Mouse (Mus musculus): ENCODE measurements around the gene Ifnz. TPM values are rescaled to one million over a fixed set of nuclear protein-coding genes. Genes with fewer than 3 reads are reported as not detected.
"Not testable (repeated sequence)": the region's sequence is repeated elsewhere in the genome, so short reads cannot be mapped to it uniquely, and the experiment has no call there.

Gene Ifnz
- polyA plus RNA-seq, 1 experiment from 2014 or later: not detected

GRCm38 (mm10) chr4:88760431-88760830, 21.5 kb upstream of the Ifnz start:
- not testable (repeated sequence) for H3K27ac ChIP-seq; H3K9me3 ChIP-seq (replicated peaks); H3K4me1 ChIP-seq; ATAC-seq (ENCODE audit: low FRiP score); H3K27me3 ChIP-seq; H3K36me3 ChIP-seq; H3K9ac ChIP-seq
- Histone ChIP-seq H3K4me2 (replicated peaks) (peak overlapping the region; percentile 52), H3K4me3 (peak overlapping the region; percentile 32)
- under 1% methylated on average over 23 of the region's 28 CpGs for WGBS

GRCm38 (mm10) chr4:88761776-88762175, 20.2 kb upstream of the Ifnz start:
- not testable (repeated sequence) for H3K4me1 ChIP-seq; H3K9me3 ChIP-seq (replicated peaks); H3K4me2 ChIP-seq (replicated peaks); H3K9ac ChIP-seq; H3K27me3 ChIP-seq; H3K4me3 ChIP-seq; H3K27ac ChIP-seq; ATAC-seq (ENCODE audit: low FRiP score); H3K36me3 ChIP-seq
- 63% methylated on average over 6 of the region's 8 CpGs for WGBS

- H3K4me1 ChIP-seq; H3K27me3 ChIP-seq; ATAC-seq (ENCODE audit: low FRiP score); H3K4me2 ChIP-seq (replicated peaks); H3K27ac ChIP-seq; H3K9ac ChIP-seq; H3K4me3 ChIP-seq; H3K9me3 ChIP-seq (replicated peaks); H3K36me3 ChIP-seq: not testable (repeated sequence)
- WGBS: 54% methylated on average over 9 of the region's 9 CpGs
Measured at GRCm38 (mm10) chr4:88762341-88762740, 19.6 kb upstream of the Ifnz start.

GRCm38 (mm10) chr4:88763384-88764018, 18.4 kb upstream of the Ifnz start:
- 3% methylated on average over 32 of the region's 42 CpGs for WGBS
- not testable (repeated sequence) for ATAC-seq (ENCODE audit: low FRiP score)

GRCm38 (mm10) chr4:88773534-88773933, 8.4 kb upstream of the Ifnz start, which contains the start of gene Gm13290:
TSS of gene Gm13290 (plus strand) at chr4:88773834.
- not testable (repeated sequence) for ATAC-seq (ENCODE audit: low FRiP score); H3K4me2 ChIP-seq (replicated peaks); H3K27ac ChIP-seq; H3K36me3 ChIP-seq; H3K4me1 ChIP-seq; H3K9ac ChIP-seq; H3K27me3 ChIP-seq; H3K4me3 ChIP-seq; H3K9me3 ChIP-seq (replicated peaks)
- no CpG with 5 or more reads among the region's 32 CpGs for WGBS

More at GRCm38 (mm10) chr4:88763384-88764018, 18.4 kb upstream of the Ifnz start:
- not testable (repeated sequence) for H3K36me3 ChIP-seq; H3K4me1 ChIP-seq; H3K27ac ChIP-seq; H3K9me3 ChIP-seq (replicated peaks); H3K27me3 ChIP-seq; H3K9ac ChIP-seq
- Histone ChIP-seq H3K4me2 (replicated peaks) (peak overlapping the region; percentile 56), H3K4me3 (peak overlapping the region; percentile 30)

- H3K4me1 ChIP-seq; H3K4me3 ChIP-seq; H3K27me3 ChIP-seq; H3K4me2 ChIP-seq (replicated peaks); H3K9ac ChIP-seq; H3K9me3 ChIP-seq (replicated peaks); ATAC-seq (ENCODE audit: low FRiP score); H3K36me3 ChIP-seq; H3K27ac ChIP-seq: not testable (repeated sequence)
- WGBS: no CpG with 5 or more reads among the region's 29 CpGs
Measured at GRCm38 (mm10) chr4:88776622-88777021, 5.3 kb upstream of the Ifnz start, which contains the start of gene Gm13289. TSS of gene Gm13289 (plus strand) at chr4:88776922.

- not testable (repeated sequence) for H3K9me3 ChIP-seq (replicated peaks); H3K4me1 ChIP-seq; H3K27ac ChIP-seq; ATAC-seq (ENCODE audit: low FRiP score); H3K27me3 ChIP-seq; H3K4me2 ChIP-seq (replicated peaks); H3K36me3 ChIP-seq; H3K4me3 ChIP-seq; H3K9ac ChIP-seq
- WGBS: no CpG with 5 or more reads among the region's 29 CpGs
Measured at GRCm38 (mm10) chr4:88779550-88779949, 2.4 kb upstream of the Ifnz start, which contains the start of gene Gm13272. TSS of gene Gm13272 (plus strand) at chr4:88779850.

GRCm38 (mm10) chr4:88780320-88780719, 1.6 kb upstream of the Ifnz start:
- H3K27me3 ChIP-seq; H3K9me3 ChIP-seq (replicated peaks); H3K4me3 ChIP-seq; ATAC-seq (ENCODE audit: low FRiP score); H3K27ac ChIP-seq; H3K4me2 ChIP-seq (replicated peaks); H3K9ac ChIP-seq; H3K4me1 ChIP-seq; H3K36me3 ChIP-seq: not testable (repeated sequence)
- 57% methylated on average over 14 of the region's 18 CpGs for WGBS

GRCm38 (mm10) chr4:88782335-88782734, 404 bp downstream of the Ifnz start:
- H3K4me2 ChIP-seq (replicated peaks): peak overlapping the region; percentile 41
- not testable (repeated sequence) for H3K4me1 ChIP-seq; H3K27me3 ChIP-seq; H3K9ac ChIP-seq; H3K4me3 ChIP-seq; ATAC-seq (ENCODE audit: low FRiP score); H3K27ac ChIP-seq; H3K36me3 ChIP-seq; H3K9me3 ChIP-seq (replicated peaks)
- 0% methylated on average over 1 of the region's 31 CpGs for WGBS

GRCm38 (mm10) chr4:88785409-88785808, 3.5 kb downstream of the Ifnz start, which contains the start of gene Gm13276:
TSS of gene Gm13276 (plus strand) at chr4:88785709.
- H3K9me3 ChIP-seq (replicated peaks); H3K4me3 ChIP-seq; H3K27ac ChIP-seq; H3K4me1 ChIP-seq; H3K9ac ChIP-seq; H3K36me3 ChIP-seq; H3K4me2 ChIP-seq (replicated peaks); ATAC-seq (ENCODE audit: low FRiP score); H3K27me3 ChIP-seq: not testable (repeated sequence)
- no CpG with 5 or more reads among the region's 27 CpGs for WGBS

GRCm38 (mm10) chr4:88788402-88788801, 6.5 kb downstream of the Ifnz start, which contains the start of gene Gm13277:
TSS of gene Gm13277 (plus strand) at chr4:88788632.
- H3K9ac ChIP-seq; ATAC-seq (ENCODE audit: low FRiP score); H3K4me2 ChIP-seq (replicated peaks); H3K27me3 ChIP-seq; H3K27ac ChIP-seq; H3K4me1 ChIP-seq; H3K36me3 ChIP-seq; H3K4me3 ChIP-seq; H3K9me3 ChIP-seq (replicated peaks): not testable (repeated sequence)
- 0% methylated on average over 4 of the region's 28 CpGs for WGBS

GRCm38 (mm10) chr4:88791250-88791649, 9.3 kb downstream of the Ifnz start, which contains the start of gene Gm13278:
TSS of gene Gm13278 (plus strand) at chr4:88791550.
- not testable (repeated sequence) for H3K36me3 ChIP-seq; H3K9me3 ChIP-seq (replicated peaks); H3K4me1 ChIP-seq; H3K9ac ChIP-seq; H3K27ac ChIP-seq; H3K4me3 ChIP-seq; H3K4me2 ChIP-seq (replicated peaks); H3K27me3 ChIP-seq; ATAC-seq (ENCODE audit: low FRiP score)
- WGBS: no CpG with 5 or more reads among the region's 28 CpGs

Data from hindbrain, embryonic 12.5 days (tissue).